Mouse (Mus musculus) megakaryocyte, embryonic 14.5 days (primary cell): ENCODE measurements around the gene Tubgcp2.

Experiments used
- FLI1 ChIP-seq: IDR thresholded peaks from 2 replicates; pipeline ENCODE4 v1.6.1; 2012; ENCODE audit warnings: low read length, inconsistent platforms, mixed read lengths
- GATA1 ChIP-seq: IDR thresholded peaks from 3 replicates; pipeline ENCODE4 v1.6.1; 2012; ENCODE audit warnings: mixed read lengths, low read length, inconsistent platforms, borderline replicate concordance

DNA sequence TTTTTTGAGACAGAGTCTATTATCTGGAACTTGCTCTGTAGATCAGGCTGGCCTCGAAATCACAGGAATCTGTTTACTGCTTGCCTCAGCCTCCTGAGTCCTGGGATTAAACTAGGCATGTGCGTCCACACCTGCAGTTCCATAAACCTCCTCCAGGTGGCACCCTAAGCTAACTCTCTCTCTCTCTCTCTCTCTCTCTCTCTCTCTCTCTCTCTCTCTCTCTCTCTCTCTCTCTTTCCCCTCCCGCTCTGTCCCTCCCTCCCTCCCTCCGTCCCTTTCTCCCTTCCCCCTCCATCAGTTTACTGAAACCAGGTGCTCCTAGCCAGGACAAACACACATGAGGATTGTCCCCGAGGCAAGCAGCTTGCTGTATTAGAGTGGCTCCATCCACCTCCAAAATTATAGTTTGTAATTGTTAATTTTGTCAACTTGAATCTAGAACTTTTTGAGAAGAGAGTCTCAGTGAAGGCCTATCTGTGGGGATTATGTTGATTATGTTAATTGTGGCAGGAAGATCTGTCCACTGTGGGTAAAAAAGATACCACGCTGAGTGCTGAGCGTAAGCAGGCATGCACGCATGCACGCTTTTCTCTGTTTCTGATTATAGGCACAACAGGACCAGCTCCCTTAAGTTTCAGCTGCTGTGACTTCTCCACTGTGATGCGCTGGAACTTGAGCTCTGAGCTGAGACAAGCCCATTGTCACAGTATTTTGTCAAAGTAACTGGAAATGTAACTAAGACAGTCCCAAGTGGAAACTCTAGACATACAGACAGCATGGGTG is 66.9 kb downstream of the Tubgcp2 start:
- no peak for TF ChIP-seq FLI1
- no peak for TF ChIP-seq GATA1
